Mouse (Mus musculus) small intestine, adult 2 months (tissue): Measurements from ENCODE around the gene Pck1.
A peak's percentile ranks its signal among the peaks of the same experiment; 100 is the strongest.

ENCODE experiments used
- CTCF ChIP-seq: fragments of 200-500 bp; IDR thresholded peaks from 2 replicates; pipeline ENCODE4 v1.5.1; 2012; ENCODE audit warnings: low read depth, mild to moderate bottlenecking, control low read depth, inconsistent platforms, low read length, moderate library complexity, mixed read lengths; ENCODE audit not compliant: insufficient replicate concordance, insufficient read length; ENCODE audit errors: extremely low read depth
- POLR2A ChIP-seq: fragments of 200-500 bp; IDR thresholded peaks from 2 replicates; pipeline ENCODE4 v1.6.1; 2012; ENCODE audit warnings: low read depth, mild to moderate bottlenecking, control low read depth, inconsistent platforms, low read length, moderate library complexity

- TF ChIP-seq CTCF (no peak), POLR2A (peak; percentile 91)
Observed at GRCm38 (mm10) chr2:173152436-173153151, at the start of gene Pck1.
